Mouse (Mus musculus) embryonic facial prominence, embryonic 13.5 days (tissue): Measurements from ENCODE around the gene Pbdc1. TPM values are rescaled to one million over a fixed set of nuclear protein-coding genes. Genes with fewer than 3 reads are reported as not detected.
A peak's percentile ranks its signal among the peaks of the same experiment; 100 is the strongest.
"Not testable (repeated sequence)": the region's sequence is repeated elsewhere in the genome, so short reads cannot be mapped to it uniquely, and the experiment has no call there.

Experiments
- ATAC-seq: fragments of 200-750 bp; cut with Nextera tagmentation; 2 replicates; pipeline ENCODE4 v1.8.0; 2017; ENCODE audit warnings: low read depth; ENCODE audit not compliant: insufficient number of reproducible peaks, insufficient read depth, low FRiP score, low TSS enrichment
- H3K27ac ChIP-seq: fragments of 300-500 bp; sonication (generic); 2 replicates; pipeline ENCODE4 v1.5.1; 2015; ENCODE audit warnings: moderate library complexity, mild to moderate bottlenecking, inconsistent platforms
- H3K27me3 ChIP-seq: fragments of 300-500 bp; sonication (generic); 2 replicates; pipeline ENCODE4 v1.6.1; 2015; ENCODE audit warnings: mild to moderate bottlenecking, inconsistent platforms
- H3K36me3 ChIP-seq: fragments of 300-500 bp; sonication (generic); 2 replicates; pipeline ENCODE4 v1.6.1; 2015; ENCODE audit warnings: mild to moderate bottlenecking, inconsistent platforms
- H3K4me1 ChIP-seq: fragments of 300-500 bp; sonication (generic); 2 replicates; pipeline ENCODE4 v1.6.1; 2015; ENCODE audit warnings: inconsistent platforms
- H3K4me2 ChIP-seq: fragments of 300-500 bp; sonication (generic); 2 replicates; pipeline ENCODE4 v1.6.1; 2015; ENCODE audit warnings: moderate library complexity, mild to moderate bottlenecking, inconsistent platforms
- H3K4me3 ChIP-seq: fragments of 300-500 bp; sonication (generic); 2 replicates; pipeline ENCODE4 v1.5.1; 2015; ENCODE audit warnings: mild to moderate bottlenecking, inconsistent platforms
- H3K9ac ChIP-seq: fragments of 300-500 bp; sonication (generic); 2 replicates; pipeline ENCODE4 v1.6.1; 2015; ENCODE audit warnings: mild to moderate bottlenecking, inconsistent platforms
- H3K9me3 ChIP-seq: fragments of 300-500 bp; sonication (generic); 2 replicates; pipeline ENCODE4 v1.6.1; 2016; ENCODE audit warnings: inconsistent platforms
- WGBS: fragments of 180-500 bp; shearing (Covaris S2); methylation state at CpG from one replicate; pipeline ENCODE4 v1.1.7; 2015; ENCODE audit warnings: mixed read lengths; 5-methylcytosine and 5-hydroxymethylcytosine counted together
- polyA plus RNA-seq: library from polyadenylated mRNA; unstranded; fragments of >200 nt; fragmentation: Nextera tagmentation; extraction: Ambion mirVana; gene quantifications from 2 replicates; pipeline ENCODE4 v1.2.1, GENCODE M21; 2015

Pbdc1 gene
- polyA plus RNA-seq, 1 experiment from 2014 or later, result 70.8 TPM

- Histone ChIP-seq H3K4me3 (peak overlapping the region; percentile 63), H3K27me3 (peaks cover 40% of the 10 kb centered on the region), H3K36me3 (peaks cover 4% of the 10 kb centered on the region; the same call in 1 of the 2 replicates), H3K4me2 (peak overlapping the region; percentile 67), H3K27ac (no peak overlapping the region), H3K9ac (peak overlapping the region; percentile 80), H3K9me3 (no peaks in the 10 kb centered on the region), H3K4me1 (0 out of 2 replicates have a peak, but pooled peaks cover 6% of the 10 kb centered on the region)
- ATAC-seq, result peak; percentile 77
- WGBS, result 27% methylated on average over 38 of the region's 38 CpGs
Measured at GRCm38 (mm10) chrX:105121227-105121865, 41.8 kb downstream of the Pbdc1 start.

- no peak overlapping the region for H3K4me3 ChIP-seq
- H3K36me3 ChIP-seq, result peaks cover 4% of the 10 kb centered on the region; the same call in 1 of the 2 replicates
- no peak overlapping the region for H3K9ac ChIP-seq
- no peak overlapping the region for H3K4me2 ChIP-seq
- no peak for ATAC-seq
- H3K9me3 ChIP-seq, result no peaks in the 10 kb centered on the region
- WGBS, result 45% methylated on average over 2 of the region's 3 CpGs
- H3K4me1 ChIP-seq, result 0 out of 2 replicates have a peak, but pooled peaks cover 6% of the 10 kb centered on the region
- H3K27ac ChIP-seq, result no peak overlapping the region
- H3K27me3 ChIP-seq, result peaks cover 31% of the 10 kb centered on the region
Measured at GRCm38 (mm10) chrX:105124903-105125302, 45.3 kb downstream of the Pbdc1 start.

- Histone ChIP-seq H3K4me3 (peak overlapping the region; percentile 26), H3K9me3 (no peaks in the 10 kb centered on the region), H3K9ac (0 out of 2 replicates have a peak overlapping the region, but pooled peaks have one; percentile 6), H3K27me3 (peaks cover 33% of the 10 kb centered on the region), H3K4me1 (no peaks in the 10 kb centered on the region), H3K4me2 (peak overlapping the region; percentile 47), H3K27ac (no peak overlapping the region), H3K36me3 (no peaks in the 10 kb centered on the region)
- 61% methylated on average over 25 of the region's 26 CpGs for WGBS
- no peak for ATAC-seq
Measured at GRCm38 (mm10) chrX:105151872-105152461, 72.4 kb downstream of the Pbdc1 start.

GRCm38 (mm10) chrX:105165007-105165406, 85.5 kb downstream of the Pbdc1 start:
- H3K4me3 ChIP-seq, H3K4me1 ChIP-seq, H3K4me2 ChIP-seq, H3K36me3 ChIP-seq, ATAC-seq, H3K9me3 ChIP-seq, H3K9ac ChIP-seq, H3K27ac ChIP-seq: not testable (repeated sequence)
- WGBS, result 79% methylated on average over 6 of the region's 6 CpGs
- H3K27me3 ChIP-seq, result peaks cover 32% of the 10 kb centered on the region; the same call in 1 of the 2 replicates

Other genes starting within 250 kb of the Pbdc1 start
- gene Magee2, start 222.5 kb upstream of the Pbdc1 start, polyA plus RNA-seq, result 6.7 and 7.3 TPM in 2 replicates
- 31.5 and 31.9 TPM in 2 replicates for gene Magee1, start 40.6 kb downstream of the Pbdc1 start, polyA plus RNA-seq